ENCODE assay signal across 17 mouse cellular contexts in genomic region chr3:62349218-62349897, GRCm38 (mm10). TPM values are rescaled to one million over a fixed set of nuclear protein-coding genes. Genes with fewer than 3 reads are reported as not detected.
DNase-seq lines count a peak whose midpoint lies in the region; ATAC-seq and TF ChIP-seq lines count a peak whose summit lies in the region.
"Had no signal": no experiment of that assay in that cellular context is flagged by ENCODE, and none has a peak within 500 bp of the region (broad histone marks: within the 10 kb centered on the region; RNA-seq: fewer than 3 reads in every experiment).

No protein-coding gene starts in this region.

- H3K9me3 ChIP-seq in liver, embryonic 12.5 days (replicated peaks), result no peaks in the 10 kb centered on the region
- no peaks in the 10 kb centered on the region for H3K9me3 ChIP-seq in intestine, postnatal 0 days (ENCODE audit: control insufficient read depth)
- H3K9me3 ChIP-seq in neural tube, embryonic 15.5 days (replicated peaks), result no peaks in the 10 kb centered on the region
- H3K9me3 ChIP-seq: embryonic facial prominence, embryonic 13.5 days; limb, embryonic 12.5 days; neural tube, embryonic 12.5 days had no signal

- no peak overlapping the region for H3K4me3 ChIP-seq in liver, adult 2 months (ENCODE audit: insufficient read depth, low read depth, low read length)
- no peak overlapping the region for H3K4me3 ChIP-seq in liver, embryonic 12.5 days
- no peak overlapping the region for H3K4me3 ChIP-seq in intestine, postnatal 0 days (ENCODE audit: low read depth, low read length)
- H3K4me3 ChIP-seq in neural tube, embryonic 15.5 days (replicated peaks), result no peak overlapping the region
- H3K4me3 ChIP-seq: embryonic facial prominence, embryonic 13.5 days; limb, embryonic 12.5 days; neural tube, embryonic 12.5 days had no signal

- DNase-seq in liver, adult 2 months (ENCODE audit: extremely low read depth, low read depth, low spot score), result peak; percentile 100
- peak; percentile 10 for DNase-seq in fibroblast of lung, adult 2 months (ENCODE audit: low read depth)
- peak; percentile 68 for DNase-seq in lung, postnatal 36 days
- DNase-seq: cerebellum, postnatal 25 days; kidney, postnatal 25 days; thymus, postnatal 25 days had no signal

- H3K4me2 ChIP-seq in liver, embryonic 12.5 days, result no peak overlapping the region
- H3K4me2 ChIP-seq in intestine, postnatal 0 days (replicated peaks; ENCODE audit: low read depth), result peak overlapping the region; percentile 24
- no peak overlapping the region for H3K4me2 ChIP-seq in neural tube, embryonic 15.5 days
- H3K4me2 ChIP-seq: embryonic facial prominence, embryonic 13.5 days; limb, embryonic 12.5 days; neural tube, embryonic 12.5 days had no signal

- peaks cover 21% of the 10 kb centered on the region for H3K4me1 ChIP-seq in liver, adult 2 months (ENCODE audit: control insufficient read depth, insufficient read depth, low read length)
- H3K4me1 ChIP-seq in liver, embryonic 12.5 days, result no peaks in the 10 kb centered on the region
- H3K4me1 ChIP-seq in intestine, postnatal 0 days (replicated peaks; ENCODE audit: control insufficient read depth, insufficient read depth, low read length), result no peaks in the 10 kb centered on the region; the same call in 1 of the 2 replicates
- H3K4me1 ChIP-seq in neural tube, embryonic 15.5 days, result no peaks in the 10 kb centered on the region
- H3K4me1 ChIP-seq: embryonic facial prominence, embryonic 13.5 days; limb, embryonic 12.5 days; neural tube, embryonic 12.5 days had no signal

- no peak for TF ChIP-seq POLR2A in liver, adult 2 months (IDR thresholded peaks at IDR 0.05; ENCODE audit: extremely low read depth, insufficient read depth, low read length)

- no peaks in the 10 kb centered on the region for H3K27me3 ChIP-seq in liver, adult 2 months (ENCODE audit: control insufficient read depth, insufficient read depth, low read length)
- no peaks in the 10 kb centered on the region for H3K27me3 ChIP-seq in liver, embryonic 12.5 days (replicated peaks)
- H3K27me3 ChIP-seq in intestine, postnatal 0 days (replicated peaks; ENCODE audit: control insufficient read depth, insufficient read depth, low read length), result no peaks in the 10 kb centered on the region
- no peaks in the 10 kb centered on the region for H3K27me3 ChIP-seq in neural tube, embryonic 15.5 days (replicated peaks)
- H3K27me3 ChIP-seq: embryonic facial prominence, embryonic 13.5 days; limb, embryonic 12.5 days; neural tube, embryonic 12.5 days had no signal

- peaks cover 14% of the 10 kb centered on the region; the same call in 1 of the 2 replicates for H3K79me2 ChIP-seq in liver, adult 2 months (ENCODE audit: control insufficient read depth, insufficient read depth, low read length)

- H3K9ac ChIP-seq in liver, adult 2 months (ENCODE audit: low read depth, low read length), result peak overlapping the region; percentile 4; the same call in 1 of the 2 replicates
- H3K9ac ChIP-seq in liver, embryonic 12.5 days, result no peak overlapping the region
- H3K9ac ChIP-seq in intestine, postnatal 0 days (ENCODE audit: low read depth, low read length), result no peak overlapping the region
- no peak overlapping the region for H3K9ac ChIP-seq in neural tube, embryonic 15.5 days (replicated peaks)
- H3K9ac ChIP-seq: embryonic facial prominence, embryonic 13.5 days; limb, embryonic 12.5 days; neural tube, embryonic 12.5 days had no signal

- no peak for TF ChIP-seq CTCF in liver, adult 2 months (IDR thresholded peaks at IDR 0.05; ENCODE audit: low read depth, low read length)
- no peak for TF ChIP-seq CTCF in intestine, postnatal 0 days (IDR thresholded peaks at IDR 0.05; ENCODE audit: low read depth)

- peaks cover 28% of the 10 kb centered on the region for H3K36me3 ChIP-seq in liver, adult 2 months (ENCODE audit: control insufficient read depth, insufficient read depth, low read length)
- H3K36me3 ChIP-seq in liver, embryonic 12.5 days, result no peaks in the 10 kb centered on the region
- H3K36me3 ChIP-seq in intestine, postnatal 0 days (ENCODE audit: control insufficient read depth, insufficient read depth), result peaks cover 14% of the 10 kb centered on the region
- H3K36me3 ChIP-seq in neural tube, embryonic 15.5 days, result no peaks in the 10 kb centered on the region
- H3K36me3 ChIP-seq: limb, embryonic 12.5 days; neural tube, embryonic 12.5 days had no signal

- no peak for ATAC-seq in liver, embryonic 12.5 days
- 0 out of 2 replicates have a peak, but pooled peaks have one; percentile 6 for ATAC-seq in intestine, postnatal 0 days
- no peak for ATAC-seq in megakaryocyte-erythroid progenitor cell, adult 5-6 weeks (replicated peaks; ENCODE audit: low FRiP score, low TSS enrichment, poor library complexity, severe bottlenecking)
- no peak for ATAC-seq in neural tube, embryonic 15.5 days (ENCODE audit: low FRiP score)
- ATAC-seq: forebrain, embryonic 16.5 days; inflammation-experienced regulatory T-cells, adult 6 months had no signal

- H3K27ac ChIP-seq in liver, adult 2 months (replicated peaks; ENCODE audit: insufficient read depth, low read depth, low read length), result peak overlapping the region; percentile 83
- no peak overlapping the region for H3K27ac ChIP-seq in liver, embryonic 12.5 days
- H3K27ac ChIP-seq in intestine, postnatal 0 days (ENCODE audit: low read depth, low read length), result peak overlapping the region; percentile 41; the same call in 1 of the 2 replicates
- no peak overlapping the region for H3K27ac ChIP-seq in neural tube, embryonic 15.5 days (replicated peaks)
- H3K27ac ChIP-seq: embryonic facial prominence, embryonic 13.5 days; limb, embryonic 12.5 days; macrophage; neural tube, embryonic 12.5 days had no signal

- WGBS in liver, adult 2 months, result 28% methylated on average over 11 of the region's 11 CpGs
- WGBS in liver, embryonic 12.5 days (ENCODE audit: insufficient replicate concordance), result 75% methylated on average over 11 of the region's 11 CpGs
- WGBS in intestine, postnatal 0 days, result 50% methylated on average over 11 of the region's 11 CpGs
- 76% methylated on average over 11 of the region's 11 CpGs for WGBS in neural tube, embryonic 15.5 days

RNA-seq across cellular contexts. Expression of gene Arhgef26, which starts 11.2 kb away (rescaled TPM):
- 23.6 and 29.2 TPM in 2 replicates for total RNA-seq in liver, adult 2 months (2014; rRNA removed)
- 7.2 and 10.4 TPM in 2 replicates for polyA plus RNA-seq in liver, adult 2 months (2012; rRNA removed)
- polyA plus RNA-seq in liver, embryonic 12.5 days (2016; fragmentation: Nextera tagmentation; extraction: Ambion mirVana), result 0.77 and 0.79 TPM in 2 replicates
- 13.0 and 15.7 TPM in 2 replicates for polyA plus RNA-seq in intestine, postnatal 0 days (2015; fragmentation: Nextera tagmentation; extraction: Ambion mirVana)
- total RNA-seq in megakaryocyte-erythroid progenitor cell, adult 5-6 weeks (2014; fragmentation: Nextera tagmentation), result not detected in 2 replicates
- total RNA-seq in megakaryocyte-erythroid progenitor cell, adult 5-6 weeks (2017), result 0.23 TPM in 1 of 2 replicates, not detected in the other
- polyA plus RNA-seq in neural tube, embryonic 15.5 days (2015; fragmentation: Nextera tagmentation; extraction: Ambion mirVana), result 13.9 and 14.7 TPM in 2 replicates
- total RNA-seq: MEL had no signal
- polyA plus RNA-seq: macrophage had no signal

Comparison
In these comparisons a context has a peak if more than half of its experiments do, and no peak if none do; other contexts are left out.
1. H3K27ac ChIP-seq: peak in liver, adult 2 months (single experiment) and intestine, postnatal 0 days (single experiment); none in liver, embryonic 12.5 days (single experiment) and neural tube, embryonic 15.5 days (single experiment).
2. DNase-seq: peak in every context shown above with its lines; median percentile 100 in liver, adult 2 months; 68 in lung, postnatal 36 days; 10 in fibroblast of lung, adult 2 months.